Mouse (Mus musculus) midbrain, embryonic 13.5 days (tissue): ENCODE results near the gene Myo1d. TPM values are rescaled to one million over a fixed set of nuclear protein-coding genes. Genes with fewer than 3 reads are reported as not detected.

ENCODE experiments used
- ATAC-seq: fragments of 200-750 bp; cut with Nextera tagmentation; 2 replicates; pipeline ENCODE4 v1.8.0; 2017; ENCODE audit warnings: mild to moderate bottlenecking, moderate TSS enrichment, moderate library complexity
- H3K27ac ChIP-seq: fragments of 300-500 bp; sonication (generic); 2 replicates; pipeline ENCODE4 v1.5.1; 2015; ENCODE audit warnings: inconsistent platforms, mild to moderate bottlenecking, moderate library complexity
- H3K27me3 ChIP-seq: fragments of 300-500 bp; sonication (generic); 2 replicates; pipeline ENCODE4 v1.6.1; 2015; ENCODE audit warnings: mild to moderate bottlenecking, inconsistent platforms
- H3K36me3 ChIP-seq: fragments of 300-500 bp; sonication (generic); 2 replicates; pipeline ENCODE4 v1.6.1; 2015; ENCODE audit warnings: mild to moderate bottlenecking, inconsistent platforms
- H3K4me1 ChIP-seq: fragments of 300-500 bp; sonication (generic); replicated peaks from 2 replicates; pipeline ENCODE4 v1.6.1; 2015; ENCODE audit warnings: inconsistent platforms
- H3K4me2 ChIP-seq: fragments of 300-500 bp; sonication (generic); replicated peaks from 2 replicates; pipeline ENCODE4 v1.6.1; 2015; ENCODE audit warnings: moderate library complexity, mild to moderate bottlenecking, inconsistent platforms
- H3K4me3 ChIP-seq: fragments of 300-500 bp; sonication (generic); replicated peaks from 2 replicates; pipeline ENCODE4 v1.5.1; 2015; ENCODE audit warnings: mild to moderate bottlenecking, inconsistent platforms
- H3K9ac ChIP-seq: fragments of 300-500 bp; sonication (generic); replicated peaks from 2 replicates; pipeline ENCODE4 v1.6.1; 2015; ENCODE audit warnings: mild to moderate bottlenecking, inconsistent platforms
- H3K9me3 ChIP-seq: fragments of 300-500 bp; sonication (generic); 2 replicates; pipeline ENCODE4 v1.6.1; 2016; ENCODE audit warnings: mild to moderate bottlenecking, inconsistent platforms
- WGBS: fragments of 180-500 bp; shearing (Covaris S2); methylation state at CpG from one replicate; pipeline ENCODE4 v1.1.7; 2015; 5-methylcytosine and 5-hydroxymethylcytosine counted together
- polyA plus RNA-seq: library from polyadenylated mRNA; unstranded; fragments of >200 nt; fragmentation: Nextera tagmentation; extraction: Ambion mirVana; gene quantifications from 2 replicates; pipeline ENCODE4 v1.2.1, GENCODE M21; 2015

The Myo1d gene
- polyA plus RNA-seq, 1 experiment from 2014 or later, result 2.1 TPM

GRCm38 (mm10) chr11:80712201-80712600 is 67.6 kb downstream of the Myo1d start:
- no peak for ATAC-seq
- Histone ChIP-seq H3K9me3 (no peaks in the 10 kb centered on the region), H3K4me3 (no peak overlapping the region), H3K36me3 (no peaks in the 10 kb centered on the region), H3K9ac (no peak overlapping the region), H3K27me3 (no peaks in the 10 kb centered on the region), H3K27ac (no peak overlapping the region), H3K4me1 (0 out of 2 replicates have a peak, but pooled peaks cover 4% of the 10 kb centered on the region), H3K4me2 (no peak overlapping the region)
- 78% methylated on average over 3 of the region's 3 CpGs for WGBS

GRCm38 (mm10) chr11:80711336-80711735 is 68.5 kb downstream of the Myo1d start:
- Histone ChIP-seq H3K4me2 (no peak overlapping the region), H3K9ac (no peak overlapping the region), H3K4me1 (0 out of 2 replicates have a peak, but pooled peaks cover 4% of the 10 kb centered on the region), H3K4me3 (no peak overlapping the region), H3K9me3 (no peaks in the 10 kb centered on the region), H3K27me3 (no peaks in the 10 kb centered on the region), H3K27ac (no peak overlapping the region), H3K36me3 (no peaks in the 10 kb centered on the region)
- 80% methylated on average over 6 of the region's 6 CpGs for WGBS
- ATAC-seq, result no peak

GRCm38 (mm10) chr11:80700611-80701010 is 79.2 kb downstream of the Myo1d start:
- 85% methylated on average over 4 of the region's 4 CpGs for WGBS

GRCm38 (mm10) chr11:80698721-80699120 is 81.1 kb downstream of the Myo1d start:
- WGBS, result 70% methylated on average over 3 of the region's 3 CpGs
- H3K4me2 ChIP-seq, result no peak overlapping the region
- H3K36me3 ChIP-seq, result no peaks in the 10 kb centered on the region
- no peak overlapping the region for H3K27ac ChIP-seq
- H3K4me1 ChIP-seq, result no peaks in the 10 kb centered on the region
- H3K27me3 ChIP-seq, result no peaks in the 10 kb centered on the region
- ATAC-seq, result no peak
- H3K9ac ChIP-seq, result no peak overlapping the region
- no peak overlapping the region for H3K4me3 ChIP-seq
- H3K9me3 ChIP-seq, result no peaks in the 10 kb centered on the region

More at GRCm38 (mm10) chr11:80700611-80701010, 79.2 kb downstream of the Myo1d start:
- Histone ChIP-seq H3K4me2 (no peak overlapping the region), H3K36me3 (no peaks in the 10 kb centered on the region), H3K9ac (no peak overlapping the region), H3K4me1 (no peaks in the 10 kb centered on the region), H3K9me3 (no peaks in the 10 kb centered on the region), H3K4me3 (no peak overlapping the region), H3K27ac (no peak overlapping the region), H3K27me3 (no peaks in the 10 kb centered on the region)
- ATAC-seq, result no peak

GRCm38 (mm10) chr11:80696350-80696749 is 83.5 kb downstream of the Myo1d start:
- 12% methylated on average over 4 of the region's 4 CpGs for WGBS
- ATAC-seq, result no peak
- Histone ChIP-seq H3K4me2 (no peak overlapping the region), H3K9me3 (no peaks in the 10 kb centered on the region), H3K27ac (no peak overlapping the region), H3K27me3 (no peaks in the 10 kb centered on the region), H3K4me3 (no peak overlapping the region), H3K9ac (no peak overlapping the region), H3K36me3 (no peaks in the 10 kb centered on the region), H3K4me1 (no peaks in the 10 kb centered on the region)

GRCm38 (mm10) chr11:80684603-80685002 is 95.2 kb downstream of the Myo1d start:
- no peak for ATAC-seq
- no peak overlapping the region for H3K27ac ChIP-seq
- H3K36me3 ChIP-seq, result no peaks in the 10 kb centered on the region
- no peaks in the 10 kb centered on the region for H3K27me3 ChIP-seq
- H3K4me3 ChIP-seq, result no peak overlapping the region
- no peaks in the 10 kb centered on the region for H3K4me1 ChIP-seq
- no peak overlapping the region for H3K9ac ChIP-seq
- no peak overlapping the region for H3K4me2 ChIP-seq
- WGBS, result 73% methylated on average over 5 of the region's 5 CpGs
- no peaks in the 10 kb centered on the region for H3K9me3 ChIP-seq

- Histone ChIP-seq H3K9me3 (no peaks in the 10 kb centered on the region), H3K4me2 (no peak overlapping the region), H3K27ac (no peak overlapping the region), H3K4me3 (no peak overlapping the region), H3K27me3 (no peaks in the 10 kb centered on the region), H3K4me1 (no peaks in the 10 kb centered on the region), H3K36me3 (no peaks in the 10 kb centered on the region), H3K9ac (no peak overlapping the region)
- ATAC-seq, result no peak
- 76% methylated on average over 3 of the region's 3 CpGs for WGBS
Observed at GRCm38 (mm10) chr11:80682745-80683144, 97.1 kb downstream of the Myo1d start.

- Histone ChIP-seq H3K9ac (no peak overlapping the region), H3K27me3 (0 out of 2 replicates have a peak, but pooled peaks cover 7% of the 10 kb centered on the region), H3K9me3 (no peaks in the 10 kb centered on the region), H3K4me2 (no peak overlapping the region), H3K27ac (no peak overlapping the region), H3K4me3 (no peak overlapping the region), H3K36me3 (no peaks in the 10 kb centered on the region), H3K4me1 (peaks cover 9% of the 10 kb centered on the region)
- WGBS, result 43% methylated on average over 7 of the region's 7 CpGs
- ATAC-seq, result no peak
Observed at GRCm38 (mm10) chr11:80673013-80673412, 106.8 kb downstream of the Myo1d start.

- H3K9ac ChIP-seq, result 0 out of 2 replicates have a peak overlapping the region, but pooled peaks have one; percentile 4
Observed at GRCm38 (mm10) chr11:80670391-80670790, 109.4 kb downstream of the Myo1d start.

GRCm38 (mm10) chr11:80669934-80670333 is 109.9 kb downstream of the Myo1d start:
- Histone ChIP-seq H3K4me2 (no peak overlapping the region), H3K36me3 (no peaks in the 10 kb centered on the region), H3K9me3 (no peaks in the 10 kb centered on the region), H3K4me3 (no peak overlapping the region), H3K9ac (peak overlapping the region; percentile 4; the same call in 1 of the 2 replicates), H3K27me3 (0 out of 2 replicates have a peak, but pooled peaks cover 7% of the 10 kb centered on the region), H3K27ac (peak overlapping the region; percentile 41), H3K4me1 (peaks cover 9% of the 10 kb centered on the region)
- ATAC-seq, result no peak; the same call in 1 of the 2 replicates
- WGBS, result 74% methylated on average over 4 of the region's 4 CpGs

More at GRCm38 (mm10) chr11:80670391-80670790, 109.4 kb downstream of the Myo1d start:
- H3K27ac ChIP-seq, result no peak overlapping the region
- H3K4me1 ChIP-seq, result peaks cover 9% of the 10 kb centered on the region
- no peak overlapping the region for H3K4me3 ChIP-seq
- no peaks in the 10 kb centered on the region for H3K36me3 ChIP-seq
- 45% methylated on average over 1 of the region's 1 CpGs for WGBS
- H3K9me3 ChIP-seq, result no peaks in the 10 kb centered on the region
- H3K27me3 ChIP-seq, result 0 out of 2 replicates have a peak, but pooled peaks cover 7% of the 10 kb centered on the region
- peak; percentile 83 for ATAC-seq
- no peak overlapping the region for H3K4me2 ChIP-seq

GRCm38 (mm10) chr11:80666211-80666610 is 113.6 kb downstream of the Myo1d start:
- H3K27me3 ChIP-seq, result 0 out of 2 replicates have a peak, but pooled peaks cover 4% of the 10 kb centered on the region
- no peaks in the 10 kb centered on the region for H3K36me3 ChIP-seq
- H3K4me2 ChIP-seq, result no peak overlapping the region
- H3K4me3 ChIP-seq, result no peak overlapping the region
- H3K4me1 ChIP-seq, result peaks cover 9% of the 10 kb centered on the region
- no peak overlapping the region for H3K27ac ChIP-seq
- no peaks in the 10 kb centered on the region for H3K9me3 ChIP-seq
- WGBS, result 93% methylated on average over 8 of the region's 8 CpGs
- no peak overlapping the region for H3K9ac ChIP-seq
- ATAC-seq, result no peak

GRCm38 (mm10) chr11:80664261-80664660 is 115.6 kb downstream of the Myo1d start:
- no peak overlapping the region for H3K4me3 ChIP-seq
- H3K4me2 ChIP-seq, result no peak overlapping the region
- no peaks in the 10 kb centered on the region for H3K27me3 ChIP-seq
- no peaks in the 10 kb centered on the region for H3K4me1 ChIP-seq
- no peak overlapping the region for H3K27ac ChIP-seq
- no peaks in the 10 kb centered on the region for H3K9me3 ChIP-seq
- 89% methylated on average over 3 of the region's 3 CpGs for WGBS
- no peak for ATAC-seq
- no peak overlapping the region for H3K9ac ChIP-seq
- no peaks in the 10 kb centered on the region for H3K36me3 ChIP-seq

GRCm38 (mm10) chr11:80645111-80645510 is 134.7 kb downstream of the Myo1d start:
- no peak overlapping the region for H3K4me2 ChIP-seq
- WGBS, result 87% methylated on average over 5 of the region's 5 CpGs

More at GRCm38 (mm10) chr11:80645111-80645510, 134.7 kb downstream of the Myo1d start:
- Histone ChIP-seq H3K9ac (no peak overlapping the region), H3K27ac (no peak overlapping the region), H3K4me1 (no peaks in the 10 kb centered on the region), H3K27me3 (no peaks in the 10 kb centered on the region), H3K36me3 (no peaks in the 10 kb centered on the region), H3K9me3 (no peaks in the 10 kb centered on the region), H3K4me3 (no peak overlapping the region)
- no peak for ATAC-seq
